Mouse (Mus musculus): ENCODE data around the gene Slc35a2.

- TF ChIP-seq CTCF (IDR thresholded peaks at IDR 0.05; ENCODE audit: borderline replicate concordance, control insufficient read depth, extremely low read depth, insufficient read depth, low read length, poor library complexity) (no peak), POLR2A (IDR thresholded peaks at IDR 0.05; ENCODE audit: control insufficient read depth, extremely low read depth, insufficient read depth, low read length, poor library complexity) (no peak)
Measured at GRCm38 (mm10) chrX:7842318-7842717, 41.5 kb upstream of the Slc35a2 start.

Data from thymus, adult 2 months (tissue).